In the genomic region with DNA sequence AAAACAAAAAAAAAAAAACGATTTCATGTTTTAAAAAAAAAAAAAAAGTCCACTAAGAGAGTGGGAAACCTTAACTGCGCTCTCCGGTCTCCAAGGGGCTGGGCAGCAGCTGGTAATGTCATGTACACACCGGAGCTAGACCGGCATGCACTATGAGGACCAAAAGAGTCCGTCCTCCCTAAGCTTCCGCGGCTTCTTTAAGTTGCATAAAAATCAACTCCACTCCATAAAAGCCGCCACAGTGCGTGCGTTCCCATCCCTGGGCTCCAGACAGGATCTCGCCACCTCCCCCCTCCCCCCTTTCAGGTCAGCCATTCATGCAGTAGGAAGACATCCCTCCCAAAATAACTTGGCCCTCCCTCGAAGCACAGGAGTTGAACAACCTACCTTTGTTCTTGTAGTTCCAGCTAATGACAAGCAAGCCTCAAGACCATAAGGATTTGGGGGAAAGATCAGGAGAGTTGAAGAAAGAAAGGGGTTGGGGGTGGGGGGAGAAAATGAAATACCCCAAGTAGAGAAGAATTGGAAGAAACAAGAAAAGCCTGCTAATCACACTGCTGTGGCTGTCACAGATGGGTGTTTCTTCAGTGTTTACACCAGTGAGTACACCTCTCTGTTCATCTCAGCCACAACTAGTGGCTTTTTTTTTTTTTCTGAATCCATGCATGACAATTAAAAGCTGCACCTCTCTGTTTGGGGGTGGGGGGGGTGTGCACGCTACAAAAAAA, we compare ENCODE assay signal across 9 mouse cellular contexts.
DNase-seq lines count a peak whose midpoint lies in the region; ATAC-seq and TF ChIP-seq lines count a peak whose summit lies in the region.
"Had no signal": no experiment of that assay in that cellular context is flagged by ENCODE, and none has a peak within 500 bp of the region (broad histone marks: within the 10 kb centered on the region; RNA-seq: fewer than 3 reads in every experiment).

No protein-coding gene starts in this region.

- no peak for ATAC-seq in kidney, embryonic 14.5 days (ENCODE audit: low FRiP score, low TSS enrichment)
- peak; percentile 19 for ATAC-seq in forebrain, embryonic 13.5 days
- no peak for ATAC-seq in intestine, postnatal 0 days
- ATAC-seq in neural tube, embryonic 12.5 days (ENCODE audit: low FRiP score, low read depth) = no peak

- no peak for TF ChIP-seq CTCF in intestine, postnatal 0 days (IDR thresholded peaks at IDR 0.05; ENCODE audit: low read depth)

- H3K9ac ChIP-seq in kidney, embryonic 14.5 days (ENCODE audit: low read depth, low read length) = no peak overlapping the region
- H3K9ac ChIP-seq in forebrain, embryonic 13.5 days = no peak overlapping the region
- no peak overlapping the region for H3K9ac ChIP-seq in intestine, postnatal 0 days (ENCODE audit: low read depth, low read length)
- no peak overlapping the region for H3K9ac ChIP-seq in neural tube, embryonic 12.5 days

- no peak overlapping the region for H3K27ac ChIP-seq in kidney, embryonic 14.5 days (ENCODE audit: low read depth, low read length)
- peak overlapping the region; percentile 57 for H3K27ac ChIP-seq in forebrain, embryonic 13.5 days
- peak overlapping the region; percentile 4; the same call in 1 of the 2 replicates for H3K27ac ChIP-seq in intestine, postnatal 0 days (ENCODE audit: low read depth, low read length)
- no peak overlapping the region for H3K27ac ChIP-seq in neural tube, embryonic 12.5 days

- DNase-seq in kidney, adult 8-10 months = no peak
- no peak for DNase-seq in cerebellum, adult 9-10 months
- no peak for DNase-seq in layer of hippocampus, postnatal 25 days (ENCODE audit: extremely low spot score in 1 of 2, low spot score in 1 of 2)
- no peak for DNase-seq in adrenal gland, postnatal 25 days

- no peaks in the 10 kb centered on the region for H3K9me3 ChIP-seq in kidney, embryonic 14.5 days (ENCODE audit: control insufficient read depth, low read length)
- H3K9me3 ChIP-seq in forebrain, embryonic 13.5 days (replicated peaks) = no peaks in the 10 kb centered on the region
- H3K9me3 ChIP-seq in intestine, postnatal 0 days (ENCODE audit: control insufficient read depth) = no peaks in the 10 kb centered on the region
- no peaks in the 10 kb centered on the region for H3K9me3 ChIP-seq in neural tube, embryonic 12.5 days

- peak overlapping the region; percentile 36 for H3K4me2 ChIP-seq in kidney, embryonic 14.5 days (replicated peaks; ENCODE audit: low read depth, low read length)
- H3K4me2 ChIP-seq in forebrain, embryonic 13.5 days = peak overlapping the region; percentile 55
- peak overlapping the region; percentile 38 for H3K4me2 ChIP-seq in intestine, postnatal 0 days (replicated peaks; ENCODE audit: low read depth)
- H3K4me2 ChIP-seq in neural tube, embryonic 12.5 days (replicated peaks) = peak overlapping the region; percentile 52

- WGBS in kidney, embryonic 14.5 days = 3% methylated on average over 14 of the region's 14 CpGs
- WGBS in forebrain, embryonic 13.5 days = under 1% methylated on average over 14 of the region's 14 CpGs
- 15% methylated on average over 14 of the region's 14 CpGs for WGBS in intestine, postnatal 0 days
- 1% methylated on average over 14 of the region's 14 CpGs for WGBS in neural tube, embryonic 12.5 days

- H3K27me3 ChIP-seq in kidney, embryonic 14.5 days (ENCODE audit: control insufficient read depth, insufficient read depth, low read length) = no peaks in the 10 kb centered on the region
- H3K27me3 ChIP-seq in forebrain, embryonic 13.5 days = no peaks in the 10 kb centered on the region
- H3K27me3 ChIP-seq in intestine, postnatal 0 days (replicated peaks; ENCODE audit: control insufficient read depth, insufficient read depth, low read length) = no peaks in the 10 kb centered on the region
- no peaks in the 10 kb centered on the region for H3K27me3 ChIP-seq in neural tube, embryonic 12.5 days (replicated peaks)

- H3K36me3 ChIP-seq in kidney, embryonic 14.5 days (ENCODE audit: control insufficient read depth, insufficient read depth, low read length) = no peaks in the 10 kb centered on the region
- H3K36me3 ChIP-seq in forebrain, embryonic 13.5 days (ENCODE audit: poor library complexity, severe bottlenecking) = no peaks in the 10 kb centered on the region
- H3K36me3 ChIP-seq in intestine, postnatal 0 days (ENCODE audit: control insufficient read depth, insufficient read depth) = no peaks in the 10 kb centered on the region
- no peaks in the 10 kb centered on the region for H3K36me3 ChIP-seq in neural tube, embryonic 12.5 days

- H3K4me3 ChIP-seq in kidney, embryonic 14.5 days (ENCODE audit: low read length) = no peak overlapping the region
- H3K4me3 ChIP-seq in forebrain, embryonic 13.5 days = peak overlapping the region; percentile 18
- H3K4me3 ChIP-seq in intestine, postnatal 0 days (ENCODE audit: low read depth, low read length) = no peak overlapping the region
- H3K4me3 ChIP-seq in neural tube, embryonic 12.5 days = no peak overlapping the region
- H3K4me3 ChIP-seq: erythroblast, embryonic 14.5 days had no signal

- peaks cover 41% of the 10 kb centered on the region for H3K4me1 ChIP-seq in kidney, embryonic 14.5 days (ENCODE audit: control insufficient read depth, insufficient read depth, low read length)
- peaks cover 81% of the 10 kb centered on the region for H3K4me1 ChIP-seq in forebrain, embryonic 13.5 days
- H3K4me1 ChIP-seq in intestine, postnatal 0 days (replicated peaks; ENCODE audit: control insufficient read depth, insufficient read depth, low read length) = peaks cover 17% of the 10 kb centered on the region
- peaks cover 74% of the 10 kb centered on the region for H3K4me1 ChIP-seq in neural tube, embryonic 12.5 days

Comparison
In these comparisons a context has a peak if more than half of its experiments do, and no peak if none do; other contexts are left out.
1. H3K27ac ChIP-seq: peak in forebrain, embryonic 13.5 days (single experiment) and intestine, postnatal 0 days (single experiment); none in kidney, embryonic 14.5 days (single experiment) and neural tube, embryonic 12.5 days (single experiment).
2. Peak in every context shown above with its lines, with median percentiles within 50 percentile points of each other: H3K4me2 ChIP-seq.